Mouse (Mus musculus): ENCODE measurements around the gene Coa7.

- TF ChIP-seq CTCF (IDR thresholded peaks at IDR 0.05; ENCODE audit: extremely low read depth, insufficient read depth, low read length) (no peak), POLR2A (IDR thresholded peaks at IDR 0.05; ENCODE audit: extremely low read depth, insufficient read depth, low read length) (no peak)
Observed at GRCm38 (mm10) chr4:108387106-108387505, 59.2 kb downstream of the Coa7 start.

Measured in cortical plate, adult 2 months (tissue).